Mouse (Mus musculus): ENCODE results near the gene Adk.

The Adk gene

GRCm38 (mm10) chr14:21271472-21271871, 219.1 kb downstream of the Adk start:
- DNase-seq (ENCODE audit: low read depth): no peak

GRCm38 (mm10) chr14:21275786-21276185, 223.4 kb downstream of the Adk start:
- no peak for DNase-seq (ENCODE audit: low read depth)

GRCm38 (mm10) chr14:21278290-21278689, 225.9 kb downstream of the Adk start:
- no peak for DNase-seq (ENCODE audit: low read depth)

- no peak for DNase-seq (ENCODE audit: low read depth)
Measured at GRCm38 (mm10) chr14:21278907-21279535, 226.6 kb downstream of the Adk start.

GRCm38 (mm10) chr14:21280451-21280850, 228.1 kb downstream of the Adk start:
- DNase-seq (ENCODE audit: low read depth): no peak

GRCm38 (mm10) chr14:21281506-21281905, 229.1 kb downstream of the Adk start:
- no peak for DNase-seq (ENCODE audit: low read depth)

GRCm38 (mm10) chr14:21284116-21284515, 231.7 kb downstream of the Adk start:
- no peak for DNase-seq (ENCODE audit: low read depth)

GRCm38 (mm10) chr14:21284847-21285246, 232.5 kb downstream of the Adk start:
- DNase-seq (ENCODE audit: low read depth): no peak

GRCm38 (mm10) chr14:21286274-21286673, 233.9 kb downstream of the Adk start:
- no peak for DNase-seq (ENCODE audit: low read depth)

- no peak for DNase-seq (ENCODE audit: low read depth)
Measured at GRCm38 (mm10) chr14:21287726-21288442, 235.5 kb downstream of the Adk start.

GRCm38 (mm10) chr14:21299743-21300142, 247.4 kb downstream of the Adk start:
- DNase-seq (ENCODE audit: low read depth): no peak

GRCm38 (mm10) chr14:21304815-21305214, 252.4 kb downstream of the Adk start:
- no peak for DNase-seq (ENCODE audit: low read depth)

- DNase-seq (ENCODE audit: low read depth): no peak
Measured at GRCm38 (mm10) chr14:21308349-21308936, 256.1 kb downstream of the Adk start.

GRCm38 (mm10) chr14:21310530-21310929, 258.2 kb downstream of the Adk start:
- no peak for DNase-seq (ENCODE audit: low read depth)

- no peak for DNase-seq (ENCODE audit: low read depth)
Measured at GRCm38 (mm10) chr14:21313561-21314342, 261.4 kb downstream of the Adk start.

- no peak for DNase-seq (ENCODE audit: low read depth)
Measured at GRCm38 (mm10) chr14:21314466-21314865, 262.1 kb downstream of the Adk start.

- DNase-seq (ENCODE audit: low read depth): no peak
Measured at GRCm38 (mm10) chr14:21334826-21335225, 282.5 kb downstream of the Adk start.

- no peak for DNase-seq (ENCODE audit: low read depth)
Measured at GRCm38 (mm10) chr14:21335691-21336314, 283.4 kb downstream of the Adk start.

- DNase-seq (ENCODE audit: low read depth): no peak
Measured at GRCm38 (mm10) chr14:21337948-21338347, 285.6 kb downstream of the Adk start.

- DNase-seq (ENCODE audit: low read depth): no peak
Measured at GRCm38 (mm10) chr14:21341195-21341594, 288.8 kb downstream of the Adk start.

GRCm38 (mm10) chr14:21342984-21343383, 290.6 kb downstream of the Adk start:
- DNase-seq (ENCODE audit: low read depth): no peak

- no peak for DNase-seq (ENCODE audit: low read depth)
Measured at GRCm38 (mm10) chr14:21344896-21345295, 292.5 kb downstream of the Adk start.
